Mouse (Mus musculus) C2C12 (cell line): Measurements from ENCODE around the gene Rbm18. TPM values are rescaled to one million over a fixed set of nuclear protein-coding genes. Genes with fewer than 3 reads are reported as not detected.

ENCODE experiments used
- H3K27me3 ChIP-seq: one replicate; pipeline ENCODE4 v1.6.1; 2011; ENCODE audit not compliant: control insufficient read depth, insufficient read depth, insufficient read length
- H3K36me3 ChIP-seq: one replicate; pipeline ENCODE4 v1.6.1; 2011; ENCODE audit not compliant: control insufficient read depth, insufficient read depth
- H3K4me3 ChIP-seq: one replicate; pipeline ENCODE4 v1.5.1; 2011; ENCODE audit warnings: mild to moderate bottlenecking, control low read depth; ENCODE audit not compliant: poor library complexity, insufficient read depth, severe bottlenecking
- H3K79me2 ChIP-seq: one replicate; pipeline ENCODE4 v1.6.1; 2011; ENCODE audit not compliant: control insufficient read depth, insufficient read depth
- H3K79me3 ChIP-seq: one replicate; pipeline ENCODE4 v1.6.1; 2011; ENCODE audit warnings: low read depth, control low read depth
- H3ac ChIP-seq: one replicate; pipeline ENCODE3; 2011; ENCODE audit warnings: low read depth; ENCODE audit not compliant: control insufficient read depth, insufficient read length
- CEBPB ChIP-seq: IDR thresholded peaks from one replicate; pipeline ENCODE4 v1.6.1; 2011; ENCODE audit warnings: low read depth, mild to moderate bottlenecking, control low read depth, moderate library complexity
- CTCF ChIP-seq: IDR thresholded peaks from one replicate; pipeline ENCODE4 v1.5.1; 2011; ENCODE audit not compliant: control insufficient read depth, insufficient read depth, insufficient read length
- FOSL1 ChIP-seq: IDR thresholded peaks from one replicate; pipeline ENCODE4 v1.8.0; 2011; ENCODE audit warnings: mild to moderate bottlenecking, low read length; ENCODE audit not compliant: poor library complexity, insufficient read depth, severe bottlenecking
- MAX ChIP-seq: IDR thresholded peaks from one replicate; pipeline ENCODE4 v1.6.1; 2011; ENCODE audit warnings: mild to moderate bottlenecking, control low read depth
- MYOD1 ChIP-seq: IDR thresholded peaks from one replicate; pipeline ENCODE4 v1.6.1; 2011; ENCODE audit warnings: low read depth; ENCODE audit not compliant: control insufficient read depth, insufficient read length
- MYOG ChIP-seq: IDR thresholded peaks from one replicate; pipeline ENCODE4 v1.6.1; 2011; ENCODE audit not compliant: control insufficient read depth, insufficient read length; ENCODE audit errors: extremely low read depth
- USF1 ChIP-seq: IDR thresholded peaks from one replicate; pipeline ENCODE4 v1.6.1; 2011; ENCODE audit warnings: low read depth, mild to moderate bottlenecking, control low read depth, moderate library complexity
- polyA plus RNA-seq: library from polyadenylated mRNA; unstranded; fragments of >200 nt; fragmentation: generic; extraction: Trizol; gene quantifications from one replicate; pipeline ENCODE4 v1.2.1, GENCODE M21; 2012; ENCODE audit warnings: missing spikeins

Gene Rbm18
- polyA plus RNA-seq, 1 experiment = 16.0 TPM

GRCm38 (mm10) chr2:36102559-36102946 is 34.0 kb downstream of the Rbm18 start:
- H3ac ChIP-seq = no peak overlapping the region
- H3K36me3 ChIP-seq = peaks cover 3% of the 10 kb centered on the region
- no peak overlapping the region for H3K4me3 ChIP-seq
- peaks cover 8% of the 10 kb centered on the region for H3K79me2 ChIP-seq
- TF ChIP-seq CEBPB = no peak
- no peak for TF ChIP-seq FOSL1
- TF ChIP-seq MYOG = no peak
- no peak for TF ChIP-seq USF1
- no peaks in the 10 kb centered on the region for H3K27me3 ChIP-seq
- no peaks in the 10 kb centered on the region for H3K79me3 ChIP-seq

GRCm38 (mm10) chr2:36101866-36102558 is 34.6 kb downstream of the Rbm18 start:
- Histone ChIP-seq H3K27me3 (no peaks in the 10 kb centered on the region), H3K36me3 (peaks cover 3% of the 10 kb centered on the region), H3K79me2 (peaks cover 8% of the 10 kb centered on the region), H3ac (no peak overlapping the region), H3K4me3 (no peak overlapping the region), H3K79me3 (no peaks in the 10 kb centered on the region)
- no peak for TF ChIP-seq MYOD1
- no peak for TF ChIP-seq FOSL1
- no peak for TF ChIP-seq MAX
- no peak for TF ChIP-seq USF1
- TF ChIP-seq CEBPB = no peak
- no peak for TF ChIP-seq CTCF
- no peak for TF ChIP-seq MYOG

- no peak overlapping the region for H3K4me3 ChIP-seq
- TF ChIP-seq MYOD1 (no peak), USF1 (no peak), MYOG (no peak), FOSL1 (peak; percentile 46)
- H3K36me3 ChIP-seq = peaks cover 3% of the 10 kb centered on the region
- H3ac ChIP-seq = no peak overlapping the region
- no peaks in the 10 kb centered on the region for H3K27me3 ChIP-seq
- H3K79me2 ChIP-seq = peaks cover 5% of the 10 kb centered on the region
- no peaks in the 10 kb centered on the region for H3K79me3 ChIP-seq
These were observed 36.8 kb downstream of the Rbm18 start for GRCm38 (mm10) chr2:36099739-36100138.

GRCm38 (mm10) chr2:36098021-36098420 is 38.6 kb downstream of the Rbm18 start:
- H3K79me3 ChIP-seq = no peaks in the 10 kb centered on the region
- TF ChIP-seq USF1 (no peak), MYOD1 (no peak), MYOG (no peak), CEBPB (no peak), FOSL1 (no peak), CTCF (no peak), MAX (no peak)
- H3K36me3 ChIP-seq = peaks cover 13% of the 10 kb centered on the region
- H3K79me2 ChIP-seq = no peaks in the 10 kb centered on the region
- no peak overlapping the region for H3K4me3 ChIP-seq
- no peaks in the 10 kb centered on the region for H3K27me3 ChIP-seq
- no peak overlapping the region for H3ac ChIP-seq

- Histone ChIP-seq H3K36me3 (peaks cover 19% of the 10 kb centered on the region), H3K79me3 (no peaks in the 10 kb centered on the region), H3K4me3 (no peak overlapping the region), H3K27me3 (no peaks in the 10 kb centered on the region), H3ac (no peak overlapping the region), H3K79me2 (no peaks in the 10 kb centered on the region)
- TF ChIP-seq CEBPB (no peak), MAX (no peak), FOSL1 (no peak), MYOD1 (no peak), CTCF (no peak), MYOG (no peak), USF1 (no peak)
These were observed 39.3 kb downstream of the Rbm18 start for GRCm38 (mm10) chr2:36097129-36097815.

GRCm38 (mm10) chr2:36093914-36094475 is 42.6 kb downstream of the Rbm18 start:
- Histone ChIP-seq H3K27me3 (no peaks in the 10 kb centered on the region), H3K4me3 (no peak overlapping the region)

More at GRCm38 (mm10) chr2:36093914-36094475, 42.6 kb downstream of the Rbm18 start:
- Histone ChIP-seq H3ac (no peak overlapping the region), H3K79me3 (no peaks in the 10 kb centered on the region), H3K79me2 (no peaks in the 10 kb centered on the region), H3K36me3 (peaks cover 19% of the 10 kb centered on the region)
- TF ChIP-seq USF1 (no peak), FOSL1 (no peak), MYOD1 (no peak), CEBPB (no peak), CTCF (no peak), MAX (no peak)
